Mouse (Mus musculus): ENCODE results near the gene Olfr691. TPM values are rescaled to one million over a fixed set of nuclear protein-coding genes. Genes with fewer than 3 reads are reported as not detected.
"Not testable (repeated sequence)": the region's sequence is repeated elsewhere in the genome, so short reads cannot be mapped to it uniquely, and the experiment has no call there.

Olfr691 gene
- total RNA-seq (2021) = under 1 TPM; 0.61 to 0.74 TPM
- long read RNA-seq, experiment 1 = 0 reads
- long read RNA-seq, experiment 2 = 0 reads

DNA sequence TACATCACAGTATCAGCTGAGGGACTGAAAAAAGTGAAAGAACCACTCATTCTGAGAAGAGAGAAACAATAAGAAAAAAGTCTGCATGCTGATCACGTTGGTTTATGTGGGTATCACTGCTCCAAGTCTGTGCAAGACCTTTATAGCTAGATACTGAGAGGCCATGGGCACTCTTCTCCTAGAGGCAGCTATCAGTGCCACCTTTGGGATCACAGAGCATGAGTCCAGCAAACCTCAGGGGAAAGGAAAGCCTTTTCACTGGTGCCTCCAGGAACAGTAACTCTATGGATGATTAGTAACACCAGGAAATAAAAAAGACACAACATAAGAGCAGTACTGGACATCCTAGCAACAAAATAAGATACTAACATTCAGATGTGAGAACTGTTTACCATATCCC is at the start of gene Olfr691:
TSS of gene Olfr691 (minus strand) at position 101 of the 400 bp plus-strand sequence.
- no peak within 1 kb of the TSS for H3K4me3 ChIP-seq
- DNase-seq (ENCODE audit: low spot score in 2 of 2) = no peak
- H3K27ac ChIP-seq = no peak within 1 kb of the TSS
- TF ChIP-seq CTCF (conservative IDR thresholded peaks at IDR 0.05) = no peak

DNA sequence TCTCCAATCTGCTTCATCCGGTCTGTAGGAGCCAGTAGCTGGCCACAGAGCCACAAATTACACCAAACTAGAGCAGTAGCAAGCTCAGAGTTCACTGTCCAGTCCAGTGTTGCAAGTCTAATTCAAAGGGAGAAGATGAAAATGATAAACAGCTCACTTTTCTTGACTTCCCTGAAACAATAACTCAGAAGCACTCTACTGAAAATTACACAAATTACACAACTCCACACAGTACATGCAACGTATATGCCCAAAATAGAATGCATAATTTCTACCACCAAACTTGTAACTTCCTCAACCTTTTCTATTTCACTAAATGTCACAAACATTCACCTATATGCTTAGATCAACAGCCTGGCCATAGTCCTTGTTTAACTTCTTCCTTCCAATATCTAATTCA is 48.2 kb upstream of the Olfr691 start:
- H3K4me3 ChIP-seq = no peak overlapping the region
- no peak for TF ChIP-seq CTCF (conservative IDR thresholded peaks at IDR 0.05)
- no peak for DNase-seq (ENCODE audit: low spot score in 2 of 2)
- no peak overlapping the region for H3K27ac ChIP-seq

- Histone ChIP-seq H3K4me3 (no peak overlapping the region), H3K27ac (no peak overlapping the region)
- no peak for TF ChIP-seq CTCF (conservative IDR thresholded peaks at IDR 0.05)
- no peak for DNase-seq (ENCODE audit: low spot score in 2 of 2)
Measured at GRCm38 (mm10) chr7:105387696-105388095, 45.6 kb upstream of the Olfr691 start.

GRCm38 (mm10) chr7:105380329-105380728 is 38.3 kb upstream of the Olfr691 start:
- no peak for TF ChIP-seq CTCF (conservative IDR thresholded peaks at IDR 0.05)
- DNase-seq (ENCODE audit: low spot score in 2 of 2) = no peak
- no peak overlapping the region for H3K27ac ChIP-seq
- no peak overlapping the region for H3K4me3 ChIP-seq

DNA sequence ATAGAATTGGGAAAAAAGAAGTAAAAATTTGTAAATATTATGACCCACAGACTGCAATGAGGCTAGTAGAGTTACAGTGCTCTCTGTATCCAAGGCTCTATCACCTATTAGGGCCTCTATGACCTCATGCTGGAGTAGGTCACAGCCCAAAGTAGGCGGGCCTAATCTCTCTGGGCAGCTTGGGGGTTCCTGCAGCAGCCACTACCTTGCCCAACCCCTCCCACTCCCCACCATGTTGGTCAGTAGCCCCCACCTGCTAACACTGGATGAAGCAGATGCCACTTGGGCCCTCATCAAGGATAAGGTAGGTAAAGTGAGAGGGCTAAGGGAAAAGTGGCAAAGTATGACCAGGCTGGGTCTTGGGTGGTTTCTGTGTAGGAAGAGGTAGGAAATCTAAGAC is 32.8 kb upstream of the Olfr691 start, which contains the start of gene Gm5901:
TSS of gene Gm5901 (plus strand) at position 173 of the 400 bp plus-strand sequence.
- TF ChIP-seq CTCF (conservative IDR thresholded peaks at IDR 0.05) = no peak
- H3K27ac ChIP-seq = peak within 1 kb of the TSS; percentile 8; the same call in 1 of the 2 replicates
- no peak for DNase-seq (ENCODE audit: low spot score in 2 of 2)
- no peak within 1 kb of the TSS for H3K4me3 ChIP-seq

DNA sequence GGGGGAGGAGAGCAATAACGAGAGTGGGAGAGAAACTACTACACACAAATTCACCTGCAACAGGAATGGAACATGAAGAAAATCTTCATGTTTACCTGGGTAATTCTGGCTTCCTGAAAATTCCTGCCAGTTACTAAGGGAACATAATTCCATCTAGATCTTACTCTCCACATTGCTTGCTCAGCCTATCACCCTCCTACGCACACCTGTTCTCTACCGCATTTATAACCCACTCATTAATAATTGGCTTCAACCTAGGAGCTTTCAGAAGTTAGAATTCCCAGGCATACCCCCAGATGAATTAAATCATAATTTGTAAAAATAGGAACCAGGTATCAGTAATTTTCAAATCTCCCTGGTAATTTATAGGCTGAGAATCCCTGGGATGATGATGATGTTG is 31.9 kb upstream of the Olfr691 start:
- DNase-seq (ENCODE audit: low spot score in 2 of 2) = peak; percentile 48 to 59
- H3K4me3 ChIP-seq = no peak overlapping the region
- 0 out of 2 replicates have a peak overlapping the region, but pooled peaks have one; percentile 8 for H3K27ac ChIP-seq
- no peak for TF ChIP-seq CTCF (conservative IDR thresholded peaks at IDR 0.05)

DNA sequence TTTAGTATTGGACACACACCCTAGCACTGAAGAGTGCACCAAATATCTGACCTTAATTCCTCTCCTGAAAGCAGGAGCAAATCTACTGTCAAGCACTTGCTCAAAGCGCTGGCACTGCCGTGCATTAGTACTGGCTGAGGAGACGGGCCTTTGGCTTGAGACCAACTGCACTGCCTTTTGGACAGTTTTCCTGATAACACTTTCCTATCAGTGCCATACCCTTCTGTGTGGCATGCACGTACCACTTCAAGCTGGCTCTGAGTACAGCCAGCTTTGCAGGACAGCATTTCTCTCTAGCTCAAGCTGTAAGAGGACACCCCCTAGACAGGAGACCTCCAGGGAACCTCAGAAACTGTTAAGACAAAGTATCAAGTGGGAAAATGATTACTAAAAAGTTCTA is 31.4 kb upstream of the Olfr691 start:
- no peak for TF ChIP-seq CTCF (conservative IDR thresholded peaks at IDR 0.05)
- Histone ChIP-seq H3K4me3 (no peak overlapping the region), H3K27ac (peak overlapping the region; percentile 8; the same call in 1 of the 2 replicates)
- DNase-seq (ENCODE audit: low spot score in 2 of 2) = no peak

- TF ChIP-seq CTCF (conservative IDR thresholded peaks at IDR 0.05) = no peak
- DNase-seq (ENCODE audit: low spot score in 2 of 2) = no peak
- H3K4me3 ChIP-seq = no peak overlapping the region
- H3K27ac ChIP-seq = no peak overlapping the region
Measured at GRCm38 (mm10) chr7:105372912-105373311, 30.8 kb upstream of the Olfr691 start.

DNA sequence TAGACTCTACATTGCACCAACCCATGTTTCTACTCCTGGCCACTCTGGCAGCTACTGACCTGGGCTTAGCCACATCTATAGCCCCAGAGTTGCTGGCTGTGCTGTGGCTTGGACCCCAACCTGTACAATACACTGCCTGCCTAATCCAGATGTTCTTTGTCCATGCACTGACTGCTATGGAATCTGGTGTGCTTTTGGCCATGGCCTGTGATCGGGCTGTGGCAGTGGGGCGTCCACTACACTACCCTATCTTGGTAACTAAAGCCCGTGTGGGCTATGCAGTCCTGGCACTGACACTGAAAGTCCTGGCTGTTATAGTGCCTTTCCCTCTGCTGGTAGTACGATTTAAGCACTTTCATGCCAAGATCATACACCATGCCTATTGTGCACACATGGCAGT is 26.5 kb upstream of the Olfr691 start:
- TF ChIP-seq CTCF (conservative IDR thresholded peaks at IDR 0.05) = no peak
- no peak for DNase-seq (ENCODE audit: low spot score in 2 of 2)
- Histone ChIP-seq H3K27ac (no peak overlapping the region), H3K4me3 (no peak overlapping the region)

DNA sequence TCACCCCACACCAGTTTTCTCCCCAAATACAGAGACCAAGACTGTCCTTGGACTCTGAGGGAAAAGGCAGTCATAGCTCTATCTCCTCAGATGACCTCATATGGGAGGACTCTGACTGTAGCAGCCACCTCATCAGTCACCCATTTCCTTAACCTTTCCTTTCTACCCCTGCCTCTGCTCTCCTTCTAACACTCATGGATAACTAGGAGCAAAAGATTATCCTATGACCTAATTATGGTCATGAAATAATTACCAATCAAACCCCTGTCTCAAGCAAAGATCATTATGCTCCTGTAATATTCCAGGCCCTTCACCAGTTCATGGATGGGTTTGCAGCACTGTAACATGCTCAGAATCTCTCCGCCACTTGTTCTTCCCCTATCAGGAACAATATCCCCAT is 25.9 kb upstream of the Olfr691 start, which contains the start of gene Olfr692:
TSS of gene Olfr692 (plus strand) at position 301 of the 400 bp plus-strand sequence.
- DNase-seq (ENCODE audit: low spot score in 2 of 2) = no peak
- Histone ChIP-seq H3K27ac (no peak within 1 kb of the TSS), H3K4me3 (no peak within 1 kb of the TSS)
- no peak for TF ChIP-seq CTCF (conservative IDR thresholded peaks at IDR 0.05)

DNA sequence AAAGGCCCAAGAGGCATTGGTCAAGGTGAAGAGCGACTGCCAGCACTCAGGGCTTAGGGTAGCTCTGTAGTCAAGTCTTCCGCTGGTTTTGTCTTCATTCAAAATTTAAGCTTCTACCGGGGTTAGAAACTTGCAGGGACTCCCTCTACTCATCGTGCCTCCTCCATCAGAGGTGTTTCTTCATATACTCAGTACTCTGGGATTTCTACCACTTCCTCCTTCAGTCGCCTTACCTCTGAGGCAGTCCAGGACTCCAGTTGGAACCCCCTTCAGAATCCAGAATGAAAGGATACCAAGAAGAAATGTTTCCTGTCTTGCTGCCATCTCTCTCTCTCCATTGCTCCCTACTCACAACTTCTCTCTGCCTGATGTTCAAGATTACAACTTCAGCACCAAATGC is 25.2 kb upstream of the Olfr691 start:
- Histone ChIP-seq H3K4me3 (no peak overlapping the region), H3K27ac (no peak overlapping the region)
- DNase-seq (ENCODE audit: low spot score in 2 of 2) = no peak
- TF ChIP-seq CTCF (conservative IDR thresholded peaks at IDR 0.05) = no peak

- Histone ChIP-seq H3K27ac (no peak overlapping the region), H3K4me3 (no peak overlapping the region)
- TF ChIP-seq CTCF (conservative IDR thresholded peaks at IDR 0.05) = no peak
- DNase-seq (ENCODE audit: low spot score in 2 of 2) = no peak
Measured at GRCm38 (mm10) chr7:105361713-105362112, 19.6 kb upstream of the Olfr691 start.

- DNase-seq (ENCODE audit: low spot score in 2 of 2); H3K4me3 ChIP-seq; H3K27ac ChIP-seq: not testable (repeated sequence)
Measured at GRCm38 (mm10) chr7:105356487-105356886, 14.4 kb upstream of the Olfr691 start.

GRCm38 (mm10) chr7:105356064-105356463 is 14.0 kb upstream of the Olfr691 start:
- not testable (repeated sequence) for DNase-seq (ENCODE audit: low spot score in 2 of 2); H3K4me3 ChIP-seq; H3K27ac ChIP-seq

- no peak overlapping the region for H3K27ac ChIP-seq
- H3K4me3 ChIP-seq = no peak overlapping the region
- no peak for TF ChIP-seq CTCF (conservative IDR thresholded peaks at IDR 0.05)
- no peak for DNase-seq (ENCODE audit: low spot score in 2 of 2)
Measured at GRCm38 (mm10) chr7:105342752-105343151, 682 bp upstream of the Olfr691 start.

Measured in layer of hippocampus, adult 2 months (tissue).